Mouse (Mus musculus): ENCODE data around the gene Gprin2.

DNA sequence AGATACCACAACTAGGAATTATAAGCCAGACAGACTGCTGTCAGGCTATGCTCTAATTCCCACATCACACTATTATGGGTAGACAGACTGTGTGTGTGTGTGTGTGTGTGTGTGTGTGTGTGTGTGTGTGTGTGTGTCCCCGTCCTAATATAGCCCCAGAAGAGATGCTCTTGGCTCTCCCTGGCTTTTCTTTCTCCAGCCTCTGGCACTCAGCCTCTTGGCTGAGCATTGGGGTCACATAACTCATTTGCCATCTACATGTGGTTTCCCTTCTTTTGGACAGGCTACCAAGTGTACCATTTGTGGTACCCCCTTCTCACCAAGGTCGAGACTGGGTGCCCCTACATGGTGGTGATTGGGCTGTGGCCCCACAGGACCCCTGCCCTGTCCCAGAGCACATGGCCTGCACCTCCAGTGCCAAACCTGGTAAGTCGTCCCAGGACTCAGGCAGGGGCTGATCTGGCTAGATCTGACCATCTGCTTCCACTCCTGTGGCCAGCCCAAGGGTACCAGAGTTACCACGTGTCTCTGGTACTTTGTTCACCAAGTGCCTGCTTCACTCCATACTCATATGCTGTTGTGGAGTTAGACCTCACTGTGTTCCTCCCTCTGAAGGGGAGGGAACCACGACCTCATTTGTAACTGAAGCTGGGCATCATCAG is 20.1 kb upstream of the Gprin2 start:
- TF ChIP-seq POLR2A (IDR thresholded peaks at IDR 0.05; ENCODE audit: extremely low read depth, insufficient read depth, low read length) (no peak), CTCF (IDR thresholded peaks at IDR 0.05; ENCODE audit: extremely low read depth, insufficient read depth, low read length) (no peak)
